Mouse (Mus musculus) midbrain, embryonic 10.5 days (tissue): ENCODE results near the gene Mon1b. TPM values are rescaled to one million over a fixed set of nuclear protein-coding genes. Genes with fewer than 3 reads are reported as not detected.

Experiments used
- DNase-seq: peaks from one replicate; pipeline ENCODE4 v3.0.0-alpha.2; 2017; ENCODE audit warnings: low spot score
- H3K27ac ChIP-seq: fragments of 300-500 bp; sonication (generic); replicated peaks from 2 replicates; pipeline ENCODE4 v1.5.1; 2016; ENCODE audit warnings: mild to moderate bottlenecking
- H3K27me3 ChIP-seq: fragments of 300-500 bp; sonication (generic); 2 replicates; pipeline ENCODE4 v1.6.1; 2016; ENCODE audit warnings: low read depth, mild to moderate bottlenecking; ENCODE audit not compliant: poor library complexity, severe bottlenecking
- H3K36me3 ChIP-seq: fragments of 300-500 bp; sonication (generic); 2 replicates; pipeline ENCODE4 v1.6.1; 2016; ENCODE audit warnings: mild to moderate bottlenecking, moderate library complexity
- H3K4me1 ChIP-seq: fragments of 300-500 bp; sonication (generic); 2 replicates; pipeline ENCODE4 v1.6.1; 2016
- H3K4me3 ChIP-seq: fragments of 300-500 bp; sonication (generic); 2 replicates; pipeline ENCODE4 v1.5.1; 2016; ENCODE audit warnings: mild to moderate bottlenecking, moderate library complexity
- H3K9me3 ChIP-seq: fragments of 300-500 bp; sonication (generic); replicated peaks from 2 replicates; pipeline ENCODE4 v1.6.1; 2016; ENCODE audit warnings: mild to moderate bottlenecking
- WGBS: fragments of 180-500 bp; shearing (Covaris S2); methylation state at CpG from one replicate; pipeline ENCODE4 v1.1.7; 2016; 5-methylcytosine and 5-hydroxymethylcytosine counted together
- polyA plus RNA-seq: library from polyadenylated mRNA; unstranded; fragments of >200 nt; fragmentation: Nextera tagmentation; extraction: Ambion mirVana; gene quantifications from 2 replicates; pipeline ENCODE4 v1.2.1, GENCODE M21; 2016

Gene Mon1b
- polyA plus RNA-seq, 1 experiment from 2014 or later = 8.0 TPM

GRCm38 (mm10) chr8:113656154-113656553, 20.8 kb downstream of the Mon1b start:
- no peak overlapping the region for H3K4me3 ChIP-seq
- no peaks in the 10 kb centered on the region for H3K36me3 ChIP-seq
- no peaks in the 10 kb centered on the region for H3K9me3 ChIP-seq
- H3K27me3 ChIP-seq = no peaks in the 10 kb centered on the region
- H3K27ac ChIP-seq = no peak overlapping the region
- peaks cover 1% of the 10 kb centered on the region; the same call in 1 of the 2 replicates for H3K4me1 ChIP-seq
- 93% methylated on average over 5 of the region's 5 CpGs for WGBS
- no peak for DNase-seq

- no peak for DNase-seq
- Histone ChIP-seq H3K27ac (no peak overlapping the region), H3K4me1 (peaks cover 3% of the 10 kb centered on the region; the same call in 1 of the 2 replicates), H3K9me3 (no peaks in the 10 kb centered on the region), H3K27me3 (no peaks in the 10 kb centered on the region), H3K4me3 (no peak overlapping the region), H3K36me3 (no peaks in the 10 kb centered on the region)
- WGBS = 85% methylated on average over 11 of the region's 11 CpGs
These were observed 21.4 kb downstream of the Mon1b start for GRCm38 (mm10) chr8:113656681-113657298.

GRCm38 (mm10) chr8:113660128-113660527, 24.7 kb downstream of the Mon1b start:
- Histone ChIP-seq H3K4me3 (no peak overlapping the region), H3K9me3 (no peaks in the 10 kb centered on the region), H3K27ac (no peak overlapping the region), H3K27me3 (no peaks in the 10 kb centered on the region), H3K4me1 (peaks cover 8% of the 10 kb centered on the region), H3K36me3 (no peaks in the 10 kb centered on the region)
- no peak for DNase-seq
- 88% methylated on average over 1 of the region's 1 CpGs for WGBS

- no peaks in the 10 kb centered on the region for H3K27me3 ChIP-seq
- no peaks in the 10 kb centered on the region for H3K36me3 ChIP-seq
- DNase-seq = peak; percentile 77
- no peak overlapping the region for H3K27ac ChIP-seq
- no peak overlapping the region for H3K4me3 ChIP-seq
- peaks cover 14% of the 10 kb centered on the region for H3K4me1 ChIP-seq
- WGBS = 12% methylated on average over 2 of the region's 2 CpGs
- no peaks in the 10 kb centered on the region for H3K9me3 ChIP-seq
These were observed 29.2 kb downstream of the Mon1b start for GRCm38 (mm10) chr8:113664544-113664943.

GRCm38 (mm10) chr8:113665036-113665435, 29.6 kb downstream of the Mon1b start:
- H3K4me3 ChIP-seq = no peak overlapping the region
- no peaks in the 10 kb centered on the region for H3K36me3 ChIP-seq
- no peaks in the 10 kb centered on the region for H3K27me3 ChIP-seq
- no peaks in the 10 kb centered on the region for H3K9me3 ChIP-seq
- peak; percentile 22 for DNase-seq
- WGBS = 59% methylated on average over 4 of the region's 4 CpGs
- H3K4me1 ChIP-seq = peaks cover 14% of the 10 kb centered on the region
- H3K27ac ChIP-seq = no peak overlapping the region

- H3K4me3 ChIP-seq = no peak overlapping the region
- no peaks in the 10 kb centered on the region for H3K36me3 ChIP-seq
- whole genome bisulfite sequencing = 84% methylated on average over 8 of the region's 8 CpGs
- no peak for DNase-seq
- H3K9me3 ChIP-seq = no peaks in the 10 kb centered on the region
- no peak overlapping the region for H3K27ac ChIP-seq
- peaks cover 14% of the 10 kb centered on the region for H3K4me1 ChIP-seq
- H3K27me3 ChIP-seq = no peaks in the 10 kb centered on the region
These were observed 30.6 kb downstream of the Mon1b start for GRCm38 (mm10) chr8:113665951-113666350.

- Histone ChIP-seq H3K27me3 (no peaks in the 10 kb centered on the region), H3K9me3 (no peaks in the 10 kb centered on the region), H3K4me3 (no peak overlapping the region), H3K36me3 (no peaks in the 10 kb centered on the region), H3K27ac (peak overlapping the region; percentile 5; the same call in 1 of the 2 replicates), H3K4me1 (peaks cover 11% of the 10 kb centered on the region)
- WGBS = 77% methylated on average over 16 of the region's 16 CpGs
- no peak for DNase-seq
These were observed 31.5 kb downstream of the Mon1b start for GRCm38 (mm10) chr8:113666714-113667432.

- Histone ChIP-seq H3K4me1 (peaks cover 22% of the 10 kb centered on the region), H3K4me3 (no peak overlapping the region), H3K27ac (no peak overlapping the region), H3K27me3 (no peaks in the 10 kb centered on the region), H3K36me3 (no peaks in the 10 kb centered on the region), H3K9me3 (no peaks in the 10 kb centered on the region)
- DNase-seq = no peak
- 90% methylated on average over 10 of the region's 10 CpGs for WGBS
These were observed 34.5 kb downstream of the Mon1b start for GRCm38 (mm10) chr8:113669924-113670323.

GRCm38 (mm10) chr8:113672599-113673255, 37.3 kb downstream of the Mon1b start:
- H3K27me3 ChIP-seq = no peaks in the 10 kb centered on the region
- peaks cover 14% of the 10 kb centered on the region for H3K4me1 ChIP-seq
- no peak overlapping the region for H3K4me3 ChIP-seq
- no peaks in the 10 kb centered on the region for H3K36me3 ChIP-seq
- H3K9me3 ChIP-seq = no peaks in the 10 kb centered on the region
- no peak overlapping the region for H3K27ac ChIP-seq
- 88% methylated on average over 11 of the region's 11 CpGs for WGBS
- DNase-seq = no peak

- no peaks in the 10 kb centered on the region for H3K27me3 ChIP-seq
- 39% methylated on average over 3 of the region's 3 CpGs for WGBS
- no peak for DNase-seq
- no peaks in the 10 kb centered on the region for H3K36me3 ChIP-seq
- peaks cover 14% of the 10 kb centered on the region for H3K4me1 ChIP-seq
- no peaks in the 10 kb centered on the region for H3K9me3 ChIP-seq
- no peak overlapping the region for H3K4me3 ChIP-seq
- H3K27ac ChIP-seq = no peak overlapping the region
These were observed 37.9 kb downstream of the Mon1b start for GRCm38 (mm10) chr8:113673300-113673699.

- 89% methylated on average over 3 of the region's 3 CpGs for WGBS
- Histone ChIP-seq H3K4me3 (no peak overlapping the region), H3K36me3 (no peaks in the 10 kb centered on the region), H3K4me1 (peaks cover 14% of the 10 kb centered on the region), H3K27ac (no peak overlapping the region), H3K27me3 (no peaks in the 10 kb centered on the region), H3K9me3 (no peaks in the 10 kb centered on the region)
- no peak for DNase-seq
These were observed 39.2 kb downstream of the Mon1b start for GRCm38 (mm10) chr8:113674611-113675010.

- DNase-seq = no peak
- Histone ChIP-seq H3K9me3 (no peaks in the 10 kb centered on the region), H3K27ac (no peak overlapping the region), H3K4me3 (no peak overlapping the region), H3K36me3 (no peaks in the 10 kb centered on the region), H3K27me3 (no peaks in the 10 kb centered on the region), H3K4me1 (peaks cover 14% of the 10 kb centered on the region)
- WGBS = 90% methylated on average over 2 of the region's 2 CpGs
These were observed 39.9 kb downstream of the Mon1b start for GRCm38 (mm10) chr8:113675281-113675680.

- Histone ChIP-seq H3K27ac (no peak overlapping the region), H3K4me1 (peaks cover 14% of the 10 kb centered on the region), H3K4me3 (no peak overlapping the region), H3K27me3 (no peaks in the 10 kb centered on the region), H3K9me3 (no peaks in the 10 kb centered on the region), H3K36me3 (no peaks in the 10 kb centered on the region)
- 92% methylated on average over 1 of the region's 1 CpGs for WGBS
- DNase-seq = no peak
These were observed 41.4 kb downstream of the Mon1b start for GRCm38 (mm10) chr8:113676811-113677210.
